Mouse (Mus musculus) bone marrow, adult 2 months (tissue): ENCODE measurements around the gene Dnase2b. TPM values are rescaled to one million over a fixed set of nuclear protein-coding genes. Genes with fewer than 3 reads are reported as not detected.

Experiments
- H3K27ac ChIP-seq: fragments of 200-500 bp; 2 replicates; pipeline ENCODE4 v1.5.1; 2012; ENCODE audit warnings: low read depth, mild to moderate bottlenecking, control low read depth, inconsistent platforms, low read length; ENCODE audit not compliant: control insufficient read depth, poor library complexity, insufficient read depth
- H3K4me1 ChIP-seq: fragments of 200-500 bp; 2 replicates; pipeline ENCODE4 v1.6.1; 2011; ENCODE audit warnings: low read length; ENCODE audit not compliant: control insufficient read depth, insufficient read depth
- H3K4me3 ChIP-seq: fragments of 200-500 bp; replicated peaks from 2 replicates; pipeline ENCODE3; 2011; ENCODE audit warnings: mild to moderate bottlenecking, low read depth, low read length, control low read depth; ENCODE audit not compliant: control insufficient read depth
- CTCF ChIP-seq: fragments of 200-500 bp; IDR thresholded peaks from 2 replicates; pipeline ENCODE4 v1.5.1; 2011; ENCODE audit warnings: low read length, control low read depth; ENCODE audit not compliant: control insufficient read depth, insufficient read depth
- POLR2A ChIP-seq: fragments of 200-500 bp; IDR thresholded peaks from 2 replicates; pipeline ENCODE4 v1.6.1; 2011; ENCODE audit warnings: low read depth, mild to moderate bottlenecking, control low read depth, low read length, borderline replicate concordance; ENCODE audit not compliant: control insufficient read depth
- WGBS: fragments of 180-500 bp; shearing (Covaris S2); methylation state at CpG from one replicate; pipeline ENCODE4 v1.1.7; 2018; 5-methylcytosine and 5-hydroxymethylcytosine counted together
- polyA plus RNA-seq: library from polyadenylated mRNA; stranded (reverse); fragments of >200 nt; gene quantifications from 2 replicates; pipeline ENCODE4 v1.2.4, GENCODE M21; 2011; ENCODE audit warnings: low replicate concordance; ENCODE audit not compliant: missing spikeins, insufficient read depth, insufficient read length

Gene Dnase2b
- polyA plus RNA-seq, 1 experiment, result not detected

GRCm38 (mm10) chr3:146651217-146651616 is 35.8 kb upstream of the Dnase2b start, which contains the start of gene 4930503B20Rik:
Gene 4930503B20Rik, minus strand, starts transcription at chr3:146651317.
- TF ChIP-seq CTCF (no peak), POLR2A (no peak)
- H3K4me1 ChIP-seq, result peaks cover 6% of the 10 kb centered on the region
- no peak within 1 kb of the TSS for H3K4me3 ChIP-seq
- 83% methylated on average over 3 of the region's 3 CpGs for WGBS
- no peak within 1 kb of the TSS for H3K27ac ChIP-seq

- H3K4me1 ChIP-seq, result peaks cover 6% of the 10 kb centered on the region
- TF ChIP-seq CTCF (no peak), POLR2A (no peak)
- WGBS, result 83% methylated on average over 10 of the region's 10 CpGs
These were observed 35.3 kb upstream of the Dnase2b start for GRCm38 (mm10) chr3:146650716-146651115.

GRCm38 (mm10) chr3:146649311-146649894 is 34.0 kb upstream of the Dnase2b start:
- H3K4me3 ChIP-seq, result no peak overlapping the region
- TF ChIP-seq CTCF (no peak), POLR2A (no peak)
- WGBS, result 79% methylated on average over 10 of the region's 10 CpGs

More at GRCm38 (mm10) chr3:146650716-146651115, 35.3 kb upstream of the Dnase2b start:
- H3K27ac ChIP-seq, result no peak overlapping the region
- H3K4me3 ChIP-seq, result no peak overlapping the region

GRCm38 (mm10) chr3:146641818-146642427 is 26.5 kb upstream of the Dnase2b start:
- no peak overlapping the region for H3K27ac ChIP-seq
- no peaks in the 10 kb centered on the region for H3K4me1 ChIP-seq
- H3K4me3 ChIP-seq, result no peak overlapping the region
- TF ChIP-seq POLR2A, result no peak
- TF ChIP-seq CTCF, result no peak
- WGBS, result 46% methylated on average over 4 of the region's 4 CpGs

More at GRCm38 (mm10) chr3:146649311-146649894, 34.0 kb upstream of the Dnase2b start:
- H3K27ac ChIP-seq, result no peak overlapping the region
- H3K4me1 ChIP-seq, result peaks cover 4% of the 10 kb centered on the region

- Histone ChIP-seq H3K27ac (no peak overlapping the region), H3K4me1 (no peaks in the 10 kb centered on the region), H3K4me3 (no peak overlapping the region)
- TF ChIP-seq CTCF, result no peak
- WGBS, result 67% methylated on average over 5 of the region's 5 CpGs
These were observed 17.1 kb upstream of the Dnase2b start for GRCm38 (mm10) chr3:146632506-146632905.

- Histone ChIP-seq H3K4me3 (no peak overlapping the region), H3K4me1 (no peaks in the 10 kb centered on the region), H3K27ac (no peak overlapping the region)
- WGBS, result 39% methylated on average over 8 of the region's 8 CpGs
- TF ChIP-seq CTCF, result no peak
- TF ChIP-seq POLR2A, result no peak
These were observed 13.0 kb upstream of the Dnase2b start for GRCm38 (mm10) chr3:146628227-146628982.

GRCm38 (mm10) chr3:146625766-146626165 is 10.4 kb upstream of the Dnase2b start:
- 89% methylated on average over 4 of the region's 4 CpGs for WGBS
- TF ChIP-seq CTCF (no peak), POLR2A (no peak)

GRCm38 (mm10) chr3:146621966-146622365 is 6.6 kb upstream of the Dnase2b start:
- Histone ChIP-seq H3K4me3 (no peak overlapping the region), H3K27ac (no peak overlapping the region), H3K4me1 (no peaks in the 10 kb centered on the region; the same call in 1 of the 2 replicates)
- WGBS, result 80% methylated on average over 11 of the region's 11 CpGs
- TF ChIP-seq POLR2A (no peak), CTCF (no peak)

More at GRCm38 (mm10) chr3:146625766-146626165, 10.4 kb upstream of the Dnase2b start:
- Histone ChIP-seq H3K4me3 (no peak overlapping the region), H3K27ac (no peak overlapping the region), H3K4me1 (no peaks in the 10 kb centered on the region)
